Mouse (Mus musculus) heart, adult 18-20 months (tissue): ENCODE measurements around the gene Lcn5. TPM values are rescaled to one million over a fixed set of nuclear protein-coding genes. Genes with fewer than 3 reads are reported as not detected.

Experiments used
- DNase-seq, 2 experiments: peaks; one replicate each; pipeline ENCODE4 v3.0.0; 2021 to 2022; ENCODE audit warnings: mixed read lengths in 1 of 2
- long read RNA-seq, 2 experiments: library from polyadenylated mRNA; stranded (forward); transcript quantifications; one replicate each; pipeline ENCODE4 v2.0.0; 2021
- total RNA-seq, 2 experiments: library from RNA; stranded (reverse); gene quantifications; 2 replicates each; pipeline ENCODE4 v1.2.3; 2021

Gene Lcn5
- total RNA-seq, result not detected
- long read RNA-seq, experiment 1, result 0 reads
- long read RNA-seq, experiment 2, result 0 reads

- no peak for DNase-seq
Observed at GRCm38 (mm10) chr2:25657652-25658051, at the start of gene Lcn5. Lcn5 (plus strand) TSS chr2:25657952.

DNA sequence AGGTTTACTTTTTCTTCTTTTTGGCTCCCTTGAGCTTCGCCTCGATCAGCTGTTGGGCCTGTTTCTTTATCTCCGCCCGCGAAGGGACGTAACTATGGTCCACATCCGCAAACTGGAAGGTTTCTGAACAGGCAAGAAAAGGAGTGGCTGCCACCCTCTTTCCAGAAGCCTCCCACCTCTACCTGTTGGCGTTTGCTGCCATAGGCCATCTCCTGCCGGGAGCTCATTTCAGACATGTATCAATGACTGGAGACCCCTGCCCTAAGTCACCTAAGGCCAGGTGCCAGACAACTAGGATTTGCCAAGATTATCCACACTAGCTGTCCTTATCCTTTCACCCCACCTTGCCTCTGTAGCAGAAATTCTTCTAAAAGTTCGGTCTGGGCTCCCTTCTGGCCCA lies 49.1 kb upstream of the Lcn5 start:
- DNase-seq, result no peak

DNA sequence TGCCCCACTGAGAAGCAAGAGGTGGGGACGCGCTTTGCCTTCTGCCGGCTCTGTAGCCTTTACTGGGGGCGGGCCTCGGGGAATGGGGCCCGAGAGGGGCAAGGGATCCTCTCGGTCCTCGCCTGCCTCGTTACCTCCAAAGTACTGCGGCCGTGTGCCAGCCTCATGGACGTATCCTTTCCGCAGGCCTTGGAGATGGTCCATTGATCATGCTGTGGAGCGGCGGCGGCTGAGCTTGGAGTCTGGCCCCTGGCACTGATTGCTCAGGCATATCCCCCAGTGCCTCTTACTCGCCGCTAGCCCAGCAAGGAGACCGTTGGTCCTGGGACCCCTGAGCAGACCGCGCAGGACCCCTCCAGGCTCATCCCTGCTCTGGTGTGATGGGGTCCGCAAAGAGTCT lies 41.4 kb upstream of the Lcn5 start:
- no peak for DNase-seq

DNA sequence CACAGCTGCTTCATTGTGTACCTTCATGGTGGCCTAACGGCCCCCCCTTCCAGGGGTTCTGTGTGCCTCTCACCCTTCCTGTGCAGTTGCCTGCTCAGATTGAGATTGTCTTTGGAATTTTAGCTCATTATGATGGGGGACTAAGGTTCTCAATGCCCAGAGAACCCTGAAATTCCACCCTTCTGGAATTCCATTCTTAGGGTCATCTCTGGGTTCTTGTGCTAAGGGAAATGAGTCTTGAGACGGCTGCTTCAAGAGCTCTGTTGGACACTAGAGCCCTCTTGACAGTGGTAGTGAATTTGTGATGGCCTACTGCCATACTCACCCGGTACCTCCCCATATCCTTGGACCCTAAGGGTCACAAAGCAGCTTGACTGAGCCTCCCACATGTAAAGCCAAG lies 40.2 kb upstream of the Lcn5 start, which contains the start of gene Ccdc183:
TSS of gene Ccdc183 (minus strand) at position 101 of the 400 bp plus-strand sequence.
- DNase-seq, result no peak

DNA sequence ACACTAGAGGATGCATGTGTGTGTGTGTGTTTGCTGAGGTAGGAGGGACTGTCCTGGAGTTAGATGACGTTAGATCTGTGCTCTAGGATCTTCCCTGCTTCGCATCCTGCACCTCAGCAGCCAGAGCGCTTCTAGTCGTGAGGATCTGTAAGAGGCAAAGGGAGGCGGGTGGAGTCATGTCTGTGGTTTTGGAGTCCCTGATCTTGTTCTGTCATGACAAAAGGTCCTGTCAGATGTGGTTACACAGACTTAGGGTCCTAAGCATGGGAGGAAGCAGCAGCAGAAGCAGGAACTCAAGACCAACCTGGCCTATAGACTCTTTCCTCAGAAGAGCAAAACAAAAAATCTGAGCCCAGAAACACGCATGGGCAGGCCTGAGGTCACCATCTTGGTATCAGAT lies 37.4 kb upstream of the Lcn5 start:
- no peak for DNase-seq

- DNase-seq, result no peak
Observed at GRCm38 (mm10) chr2:25620852-25621228, 36.9 kb upstream of the Lcn5 start.

GRCm38 (mm10) chr2:25621229-25622200 lies 36.2 kb upstream of the Lcn5 start, which contains the start of gene Tmem141:
Tmem141 (minus strand) TSS chr2:25622005.
- peak; percentile 91 to 93 for DNase-seq

DNA sequence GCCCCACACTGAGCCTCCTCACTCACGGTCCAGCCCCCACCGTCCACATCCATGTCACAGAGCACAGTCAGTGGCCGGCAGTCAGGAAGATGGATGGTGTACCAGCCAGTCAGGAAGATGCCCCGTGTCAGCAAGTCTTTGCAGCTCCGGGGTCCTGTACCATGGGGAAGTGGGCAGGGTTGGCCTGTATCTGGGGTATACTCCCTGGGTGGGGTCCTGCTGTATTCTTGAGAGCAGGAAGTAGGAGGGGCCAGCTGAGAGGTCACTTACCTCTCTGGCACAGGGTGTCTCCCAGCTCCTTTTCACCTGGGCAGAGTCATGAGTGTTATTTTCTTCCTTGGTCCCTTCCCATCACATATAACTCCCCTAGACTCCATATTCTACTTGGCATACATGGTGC lies 31.8 kb upstream of the Lcn5 start:
- no peak for DNase-seq

GRCm38 (mm10) chr2:25627811-25628210 lies 29.9 kb upstream of the Lcn5 start, which contains the start of gene Fcna:
Fcna (minus strand) TSS chr2:25628030.
- peak in 1 of 2 experiments; percentile 38 for DNase-seq

GRCm38 (mm10) chr2:25628738-25629137 lies 29.0 kb upstream of the Lcn5 start:
- DNase-seq, result peak in 1 of 2 experiments; percentile 69

DNA sequence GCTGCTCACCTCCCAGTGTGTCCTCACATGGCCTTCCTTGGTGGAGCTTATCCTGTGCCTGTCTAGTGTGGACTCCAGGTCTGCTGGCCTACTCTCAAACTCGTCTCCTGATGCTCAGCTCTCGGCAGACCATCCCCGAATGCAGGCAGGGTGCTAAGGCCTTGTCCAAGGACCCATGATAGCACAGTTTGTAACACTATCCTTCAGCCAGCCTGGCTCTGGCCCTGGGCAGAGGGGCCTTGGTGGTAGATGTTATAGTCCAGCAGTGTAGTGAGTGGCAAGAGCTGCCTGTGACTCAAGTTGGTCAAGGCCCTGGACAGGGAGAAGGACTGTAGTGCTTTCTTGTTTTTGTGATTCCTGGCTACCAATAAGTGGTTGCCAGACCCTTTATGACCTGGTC lies 24.1 kb upstream of the Lcn5 start:
- no peak for DNase-seq

DNA sequence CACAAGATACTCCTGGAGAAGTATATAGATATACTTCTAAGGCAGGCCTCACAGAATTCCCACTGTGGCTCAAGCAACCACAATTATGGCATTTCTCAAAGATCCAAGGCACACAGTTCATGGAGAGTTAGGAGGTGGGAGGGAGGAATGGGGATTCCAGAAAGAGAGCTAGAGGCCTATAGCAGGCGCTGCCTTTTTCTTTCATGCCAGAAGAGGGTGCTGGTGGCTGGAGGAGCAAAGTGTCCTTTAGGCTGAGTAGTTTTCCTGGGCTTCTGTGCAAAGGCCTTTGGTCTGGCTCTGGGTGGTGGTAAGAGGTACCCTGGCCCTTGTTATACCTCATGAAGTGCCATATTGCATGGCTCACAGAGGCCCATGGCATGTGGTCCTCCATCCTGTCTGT lies 23.7 kb upstream of the Lcn5 start:
- no peak for DNase-seq

DNA sequence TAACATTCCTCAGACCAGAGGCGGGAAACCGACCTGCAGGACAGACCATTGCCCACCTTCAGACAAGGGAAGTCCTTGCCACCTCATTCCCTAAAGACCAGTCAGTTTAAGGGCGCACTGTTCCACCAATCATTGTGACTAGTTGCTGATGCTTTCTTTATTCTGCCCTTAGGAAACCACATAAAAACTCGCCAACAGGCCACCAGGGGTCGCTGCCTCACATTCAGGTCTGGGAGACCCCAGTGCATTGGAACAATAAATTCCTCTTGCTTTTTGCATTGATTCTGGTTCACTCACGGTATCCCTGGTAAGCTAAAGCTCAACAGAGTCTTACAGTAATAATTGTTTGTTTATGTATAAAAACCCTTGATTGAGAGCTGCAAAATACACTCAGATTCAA lies 17.9 kb upstream of the Lcn5 start:
- peak in 1 of 2 experiments; percentile 67 for DNase-seq

DNA sequence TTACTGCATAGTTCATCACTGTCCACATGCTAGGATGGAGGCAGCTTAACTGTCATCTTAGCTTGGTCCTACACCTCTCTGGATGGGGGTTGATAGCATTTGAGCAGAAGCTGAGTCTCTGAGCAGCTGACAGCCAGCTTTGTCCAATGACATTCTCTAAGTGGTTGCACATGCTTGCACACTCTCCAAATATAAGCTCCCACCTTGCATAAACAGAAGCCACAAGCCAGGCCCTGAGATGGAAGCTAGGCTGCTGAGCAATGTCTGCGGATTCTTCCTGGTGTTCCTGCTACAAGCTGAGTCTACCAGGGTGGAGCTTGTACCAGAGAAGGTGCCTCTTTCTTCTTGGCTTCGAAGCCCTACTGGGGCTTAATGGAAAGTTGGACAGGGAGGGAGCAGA lies 4.8 kb upstream of the Lcn5 start, which contains the start of gene Lcn8:
TSS of gene Lcn8 (plus strand) at position 219 of the 400 bp plus-strand sequence.
- DNase-seq, result no peak

DNA sequence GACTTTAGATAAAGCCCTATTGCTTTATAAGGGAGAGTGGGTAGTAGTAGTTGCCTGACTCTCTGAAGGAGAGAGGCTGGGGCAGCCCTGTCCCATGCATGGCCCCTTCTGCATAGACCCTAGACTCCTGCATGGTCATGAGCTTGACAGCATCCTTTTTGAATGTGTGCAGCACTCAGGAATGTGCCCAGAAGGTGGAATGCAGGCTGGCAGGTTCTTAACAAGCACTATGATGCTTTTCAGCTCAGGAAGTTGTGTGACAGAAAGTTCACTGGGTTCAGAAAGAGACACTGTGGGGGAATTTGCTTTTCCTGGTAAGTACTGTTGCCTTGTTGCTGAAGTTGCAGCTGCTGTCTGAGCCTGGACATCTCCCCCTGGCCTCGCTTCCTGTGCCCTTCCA lies 3.2 kb upstream of the Lcn5 start:
- DNase-seq, result no peak

DNA sequence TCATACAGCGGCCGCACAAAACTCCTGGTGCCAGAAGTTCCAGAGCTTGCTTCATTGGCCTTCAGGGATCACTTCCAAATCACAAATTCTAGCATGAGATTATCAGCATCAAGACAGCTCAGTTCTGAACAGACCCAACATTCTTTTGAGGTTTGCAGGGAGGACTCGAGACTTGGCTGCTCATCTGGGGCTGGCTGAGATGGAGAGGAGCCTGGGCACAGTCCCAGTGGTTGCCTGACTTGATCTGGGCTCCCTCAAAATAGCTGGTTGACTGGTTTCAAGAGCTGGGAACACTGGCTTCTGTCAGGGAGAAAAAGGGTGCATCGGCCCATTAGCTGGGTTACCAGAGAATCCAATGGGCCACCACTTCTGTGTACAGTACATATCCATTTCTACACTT lies 1.1 kb upstream of the Lcn5 start:
- peak; percentile 49 to 73 for DNase-seq

GRCm38 (mm10) chr2:25657246-25657645 lies 506 bp upstream of the Lcn5 start:
- DNase-seq, result peak; percentile 29 to 30

- peak; percentile 25 to 57 for DNase-seq
Observed at GRCm38 (mm10) chr2:25660279-25660678, 2.5 kb downstream of the Lcn5 start.

DNA sequence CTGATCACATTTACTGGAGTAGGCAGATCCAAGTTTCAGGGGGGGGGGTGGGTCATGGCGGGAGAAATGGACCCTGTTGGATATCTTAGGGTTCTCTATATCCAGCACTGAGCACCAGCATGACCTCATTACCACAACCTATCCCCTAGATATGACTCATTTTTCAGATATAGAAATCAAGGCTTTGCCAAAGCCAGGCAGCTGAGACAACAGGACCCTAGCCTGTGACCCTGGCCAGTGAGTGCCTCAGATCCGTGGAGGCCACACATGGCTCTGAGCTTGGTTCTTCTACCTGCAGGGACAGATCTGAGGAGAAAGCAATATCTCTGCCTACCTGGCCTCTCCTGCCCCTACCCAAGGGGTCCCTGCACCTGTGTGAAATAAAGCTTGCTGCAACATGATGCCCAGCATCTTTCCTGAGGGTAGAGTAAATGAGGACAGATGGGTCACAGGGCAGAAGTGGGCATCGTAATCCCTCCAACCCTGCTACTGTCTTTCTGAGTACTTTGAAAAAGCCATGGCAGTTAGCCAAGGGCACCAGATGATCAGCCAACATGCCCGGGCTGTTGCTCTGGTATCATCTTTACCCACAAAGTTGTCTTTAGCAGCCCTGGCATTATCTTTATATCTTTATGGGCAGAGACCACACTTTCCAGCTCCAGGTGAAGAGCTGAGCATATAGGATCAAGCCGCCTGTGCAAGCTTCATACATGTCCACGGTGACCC lies 3.7 kb downstream of the Lcn5 start:
- peak in 1 of 2 experiments; percentile 19 for DNase-seq

- DNase-seq, result peak; percentile 36 to 70
Observed at GRCm38 (mm10) chr2:25663511-25663910, 5.8 kb downstream of the Lcn5 start.

DNA sequence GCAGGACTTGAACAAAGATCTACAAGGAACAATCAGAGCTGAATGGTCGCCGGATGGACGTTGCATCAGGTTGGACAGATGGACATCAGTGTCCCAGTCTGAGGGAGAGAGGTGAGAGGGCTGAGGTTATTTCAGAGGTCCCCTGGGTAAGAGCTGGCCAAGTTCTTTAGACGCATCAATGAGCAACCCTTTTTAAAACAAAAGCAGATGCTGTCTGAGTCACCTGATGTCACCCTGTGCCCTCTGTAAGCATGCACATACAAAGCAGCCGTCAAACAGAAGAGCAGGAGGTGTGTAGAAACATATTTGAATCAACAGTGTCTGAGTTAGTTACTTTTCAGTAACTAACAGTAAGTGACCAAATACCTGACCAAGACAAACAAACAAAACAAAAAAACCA lies 6.4 kb downstream of the Lcn5 start:
- DNase-seq, result no peak

DNA sequence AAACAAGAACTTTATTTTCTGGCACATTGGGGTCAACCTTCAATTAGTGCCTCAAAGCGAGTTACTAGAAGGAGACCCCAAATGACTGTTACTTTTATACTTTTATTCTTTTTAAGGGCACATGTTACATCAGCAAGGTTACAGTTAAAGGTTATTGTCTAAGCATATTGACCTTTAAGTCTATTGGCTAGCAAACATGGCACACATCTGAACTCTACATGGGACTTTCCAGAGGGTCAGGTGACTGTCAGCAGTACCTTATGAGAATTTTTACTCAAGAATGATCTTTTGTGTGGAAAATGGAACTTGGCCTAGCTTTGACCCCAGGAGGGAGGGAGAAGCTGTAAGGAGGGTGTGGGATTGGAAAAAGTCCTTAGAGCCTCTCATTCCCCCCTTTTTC lies 8.8 kb downstream of the Lcn5 start:
- no peak for DNase-seq

- no peak for DNase-seq
Observed at GRCm38 (mm10) chr2:25676486-25676885, 18.7 kb downstream of the Lcn5 start, which contains the start of gene Lcn6. Lcn6 (plus strand) TSS chr2:25676786.
